Mouse (Mus musculus): Measurements from ENCODE around the gene Gpr152. TPM values are rescaled to one million over a fixed set of nuclear protein-coding genes. Genes with fewer than 3 reads are reported as not detected.

Gene Gpr152
- 0.03 and 0.06 TPM in 2 replicates for polyA plus RNA-seq (2012; rRNA removed)

DNA sequence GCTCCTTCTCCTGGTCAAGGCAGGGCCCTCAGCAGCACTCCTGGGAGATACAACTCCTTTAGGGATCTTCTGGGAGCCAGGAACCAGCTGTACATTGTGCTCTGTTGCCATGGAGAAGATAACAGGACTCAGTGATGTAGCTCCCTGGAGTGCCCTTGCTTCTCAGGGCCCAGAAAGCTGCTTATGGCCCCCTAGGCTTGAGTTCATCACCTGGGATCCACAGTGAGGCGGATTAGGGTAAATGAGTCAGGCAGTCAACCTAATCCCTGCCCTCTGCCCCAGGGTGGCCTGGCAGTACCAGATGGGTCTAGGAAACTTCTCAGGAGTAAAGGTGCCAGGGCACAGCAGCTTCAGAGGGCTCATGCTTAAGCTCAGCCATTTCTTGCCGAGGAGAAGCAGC lies at the start of gene Gpr152:
TSS of gene Gpr152 (plus strand) at position 342 of the 400 bp plus-strand sequence.

DNA sequence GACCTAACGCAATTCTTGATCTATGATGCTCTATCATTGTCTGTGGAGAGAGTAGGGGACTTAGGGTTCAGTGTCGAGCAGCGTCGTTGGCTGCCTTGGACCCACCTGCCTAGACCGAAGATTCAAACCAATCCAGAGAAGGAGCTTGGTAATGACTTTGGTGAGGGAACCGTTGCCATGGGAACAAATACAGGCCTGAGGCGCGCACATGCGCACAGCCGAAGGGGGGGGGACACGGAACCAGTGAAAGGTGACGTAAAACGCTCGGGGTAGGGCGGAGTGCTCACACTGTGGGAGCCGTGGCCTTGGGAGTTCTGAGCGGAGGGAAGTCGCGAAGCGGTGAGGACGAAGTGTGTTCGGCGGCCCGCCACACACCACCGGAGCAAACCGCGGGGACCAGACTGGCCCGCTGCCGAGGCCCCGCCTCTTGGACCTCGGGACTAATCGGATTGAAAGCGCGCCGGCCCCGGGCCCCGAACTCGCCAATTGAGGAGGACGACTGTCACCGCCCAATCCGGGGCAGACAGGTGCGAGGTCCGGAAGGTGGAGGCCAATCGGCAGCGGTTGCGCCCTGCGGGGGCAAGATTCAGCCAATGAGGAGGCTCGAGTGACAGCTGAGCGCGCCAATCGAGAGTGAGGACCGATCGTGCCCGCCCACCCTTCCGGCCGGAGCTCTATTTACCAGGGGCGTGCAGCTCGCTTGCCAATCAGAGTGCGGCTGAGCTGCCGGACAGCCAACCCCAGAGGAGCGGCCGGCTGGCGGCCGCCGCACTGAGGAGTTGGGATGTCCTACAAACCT lies 42.7 kb upstream of the Gpr152 start, which contains the start of gene Cdk2ap2:
TSS of gene Cdk2ap2 (plus strand) at position 541 of the 799 bp plus-strand sequence.

GRCm38 (mm10) chr19:4099837-4100717 lies 39.5 kb upstream of the Gpr152 start, which contains the start of gene Pitpnm1:
Pitpnm1 (plus strand) TSS chr19:4099998.

GRCm38 (mm10) chr19:4125741-4126696 lies 13.6 kb upstream of the Gpr152 start, which contains the start of gene Aip:
Aip (minus strand) TSS chr19:4125858.

DNA sequence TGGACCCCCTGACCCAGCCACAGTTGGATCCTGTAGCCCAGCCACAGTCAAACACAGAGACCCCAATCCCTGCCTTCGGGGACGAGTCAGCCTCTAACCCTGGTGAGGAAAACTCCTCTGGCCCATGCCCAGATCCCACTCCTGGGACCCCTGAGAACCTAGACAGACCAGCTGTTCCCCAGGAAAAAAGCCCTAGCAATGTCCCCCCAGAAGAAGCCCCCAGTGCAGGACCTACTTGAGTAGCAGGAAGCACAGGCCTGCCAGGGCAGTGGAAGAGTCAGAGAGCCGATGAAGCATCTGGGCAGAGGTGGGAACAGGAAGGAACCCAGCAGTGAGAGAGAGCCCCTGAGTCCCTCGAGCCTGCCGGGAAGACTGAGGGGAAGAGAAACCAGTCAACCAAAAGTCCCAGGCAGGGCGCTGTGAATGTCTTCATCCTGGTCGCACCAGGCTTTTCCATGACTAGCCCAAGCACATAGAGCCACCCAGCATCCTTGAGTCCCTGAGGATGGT lies 4.2 kb downstream of the Gpr152 start, which contains the start of gene Cabp4:
TSS of gene Cabp4 (minus strand) at position 275 of the 510 bp plus-strand sequence.

GRCm38 (mm10) chr19:4148491-4148806 lies 8.9 kb downstream of the Gpr152 start, which contains the start of gene Coro1b:
Coro1b (plus strand) TSS chr19:4148619.

GRCm38 (mm10) chr19:4153232-4153654 lies 13.7 kb downstream of the Gpr152 start, which contains the start of gene Ptprcap:
Ptprcap (plus strand) TSS chr19:4153604.

GRCm38 (mm10) chr19:4162646-4163542 lies 23.3 kb downstream of the Gpr152 start, which contains the start of gene Rps6kb2:
Rps6kb2 (minus strand) TSS chr19:4163354.

DNA sequence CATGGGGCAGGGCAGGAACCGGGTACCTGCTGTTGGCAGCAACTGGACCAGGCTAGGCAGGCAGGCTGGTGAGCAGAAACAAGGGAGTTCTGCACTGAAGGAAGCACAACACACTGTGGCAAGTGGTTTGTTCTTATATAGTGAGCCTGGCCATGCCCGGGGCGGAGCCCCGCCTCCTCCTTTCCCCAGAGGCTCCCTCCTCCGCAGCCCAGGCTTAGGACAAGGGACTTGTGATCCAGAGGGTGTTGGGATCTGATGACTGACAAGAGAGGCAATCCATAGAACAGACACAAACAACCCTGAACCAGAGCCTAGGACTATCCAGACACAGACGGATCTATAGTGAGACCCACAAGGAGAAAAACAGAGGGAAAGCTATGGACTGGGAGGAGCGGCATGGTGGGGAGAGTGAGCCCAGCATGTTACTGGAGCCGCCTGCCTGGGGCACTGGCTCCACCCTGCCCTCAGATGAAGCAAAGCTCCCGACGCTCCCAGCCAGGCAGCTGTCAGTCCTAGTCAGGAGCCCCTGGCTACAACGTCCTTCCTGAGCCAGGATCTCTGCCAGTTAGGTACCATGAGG lies 35.9 kb downstream of the Gpr152 start, which contains the start of gene Carns1:
TSS of gene Carns1 (minus strand) at position 112 of the 580 bp plus-strand sequence.

GRCm38 (mm10) chr19:4190831-4191334 lies 51.3 kb downstream of the Gpr152 start, which contains the start of gene Tbc1d10c:
Tbc1d10c (minus strand) TSS chr19:4191284.

GRCm38 (mm10) chr19:4191528-4192250 lies 52.1 kb downstream of the Gpr152 start, which contains the start of gene Ppp1ca:
Ppp1ca (plus strand) TSS chr19:4192065.

Other genes with a start within 250 kb of the Gpr152 start
- gene Tcirg1, start 232.7 kb upstream of the Gpr152 start, polyA plus RNA-seq (2012; rRNA removed), result 37.4 and 44.0 TPM in 2 replicates
- 198 and 215 TPM in 2 replicates for gene Ndufs8, start 227.0 kb upstream of the Gpr152 start, polyA plus RNA-seq (2012; rRNA removed)
- 1.9 and 2.2 TPM in 2 replicates for gene Aldh3b1, start 210.0 kb upstream of the Gpr152 start, polyA plus RNA-seq (2012; rRNA removed)
- 10.5 and 11.1 TPM in 2 replicates for gene Unc93b1, start 204.6 kb upstream of the Gpr152 start, polyA plus RNA-seq (2012; rRNA removed)
- 0.03 TPM in 2 replicates for gene Aldh3b3, start 181.1 kb upstream of the Gpr152 start, polyA plus RNA-seq (2012; rRNA removed)
- 1.4 and 1.5 TPM in 2 replicates for gene Aldh3b2, start 167.5 kb upstream of the Gpr152 start, polyA plus RNA-seq (2012; rRNA removed)
- gene Acy3, start 153.2 kb upstream of the Gpr152 start, polyA plus RNA-seq (2012; rRNA removed), result 2.5 and 3.3 TPM in 2 replicates
- 0.04 and 0.07 TPM in 2 replicates for gene Tbx10, start 147.0 kb upstream of the Gpr152 start, polyA plus RNA-seq (2012; rRNA removed)
- gene Nudt8, start 139.2 kb upstream of the Gpr152 start, polyA plus RNA-seq (2012; rRNA removed), result 10.6 and 16.8 TPM in 2 replicates
- 8.0 and 9.6 TPM in 2 replicates for gene Gm49405, start 139.2 kb upstream of the Gpr152 start, polyA plus RNA-seq (2012; rRNA removed)
- gene Doc2g, start 136.5 kb upstream of the Gpr152 start, polyA plus RNA-seq (2012; rRNA removed), result 25.8 and 27.8 TPM in 2 replicates
- 204 and 205 TPM in 2 replicates for gene Ndufv1, start 127.0 kb upstream of the Gpr152 start, polyA plus RNA-seq (2012; rRNA removed)
- gene Gstp1, start 101.8 kb upstream of the Gpr152 start, polyA plus RNA-seq (2012; rRNA removed), result 361 and 368 TPM in 2 replicates
- 3.1 and 10.4 TPM in 2 replicates for gene Gstp2, start 93.8 kb upstream of the Gpr152 start, polyA plus RNA-seq (2012; rRNA removed)
- not detected in 2 replicates for gene Gstp3, start 80.2 kb upstream of the Gpr152 start, polyA plus RNA-seq (2012; rRNA removed)
- 0.25 TPM in 1 of 2 replicates, not detected in the other for gene Cabp2, start 58.2 kb upstream of the Gpr152 start, polyA plus RNA-seq (2012; rRNA removed)
- 61.3 and 62.9 TPM in 2 replicates for gene Cdk2ap2, start 42.6 kb upstream of the Gpr152 start, polyA plus RNA-seq (2012; rRNA removed)
- gene Pitpnm1, start 39.8 kb upstream of the Gpr152 start, polyA plus RNA-seq (2012; rRNA removed), result 217 and 226 TPM in 2 replicates
- 116 and 124 TPM in 2 replicates for gene Aip, start 13.9 kb upstream of the Gpr152 start, polyA plus RNA-seq (2012; rRNA removed)
- gene Cabp4, start 4.2 kb downstream of the Gpr152 start, polyA plus RNA-seq (2012; rRNA removed), result 0.08 and 0.12 TPM in 2 replicates
- gene Coro1b, start 8.8 kb downstream of the Gpr152 start, polyA plus RNA-seq (2012; rRNA removed), result 261 and 276 TPM in 2 replicates
- gene Ptprcap, start 13.8 kb downstream of the Gpr152 start, polyA plus RNA-seq (2012; rRNA removed), result 1.1 and 1.3 TPM in 2 replicates
- 60.8 and 68.3 TPM in 2 replicates for gene Rps6kb2, start 23.6 kb downstream of the Gpr152 start, polyA plus RNA-seq (2012; rRNA removed)
- 4.6 and 4.9 TPM in 2 replicates for gene Carns1, start 35.7 kb downstream of the Gpr152 start, polyA plus RNA-seq (2012; rRNA removed)
- gene Tbc1d10c, start 51.5 kb downstream of the Gpr152 start, polyA plus RNA-seq (2012; rRNA removed), result 1.7 and 2.6 TPM in 2 replicates
- 380 and 382 TPM in 2 replicates for gene Ppp1ca, start 52.3 kb downstream of the Gpr152 start, polyA plus RNA-seq (2012; rRNA removed)
- gene Rad9a, start 61.9 kb downstream of the Gpr152 start, polyA plus RNA-seq (2012; rRNA removed), result 30.2 and 30.5 TPM in 2 replicates
- gene Clcf1, start 74.5 kb downstream of the Gpr152 start, polyA plus RNA-seq (2012; rRNA removed), result 3.0 and 3.1 TPM in 2 replicates
- gene AC109138.7, start 74.6 kb downstream of the Gpr152 start, polyA plus RNA-seq (2012; rRNA removed), result not detected in 2 replicates
- 29.7 and 31.3 TPM in 2 replicates for gene Pold4, start 92.1 kb downstream of the Gpr152 start, polyA plus RNA-seq (2012; rRNA removed)
- gene Ssh3, start 129.4 kb downstream of the Gpr152 start, polyA plus RNA-seq (2012; rRNA removed), result 75.1 and 87.8 TPM in 2 replicates
- 85.6 and 86.4 TPM in 2 replicates for gene Ankrd13d, start 143.3 kb downstream of the Gpr152 start, polyA plus RNA-seq (2012; rRNA removed)
- gene Grk2, start 166.4 kb downstream of the Gpr152 start, polyA plus RNA-seq (2012; rRNA removed), result 118 and 127 TPM in 2 replicates